Mouse (Mus musculus) E14TG2a.4 (cell line): ENCODE measurements around the gene Ralgds.
A peak's percentile ranks its signal among the peaks of the same experiment; 100 is the strongest.

Source experiments
- H3K27me3 ChIP-seq: 2 replicates; pipeline ENCODE4 v1.6.1; 2014; ENCODE audit warnings: low read length, control low read depth; ENCODE audit not compliant: insufficient read depth
- H3K36me3 ChIP-seq: 2 replicates; pipeline ENCODE4 v1.6.1; 2014; ENCODE audit warnings: low read length, control low read depth; ENCODE audit not compliant: insufficient read depth
- H3K4me1 ChIP-seq: replicated peaks from 2 replicates; pipeline ENCODE4 v1.6.1; 2014; ENCODE audit warnings: low read depth, low read length, control low read depth
- H3K4me3 ChIP-seq: replicated peaks from 2 replicates; pipeline ENCODE4 v1.5.1; 2014; ENCODE audit warnings: mild to moderate bottlenecking, low read length
- H3K9me3 ChIP-seq: 2 replicates; pipeline ENCODE4 v1.6.1; 2014; ENCODE audit warnings: low read length, control low read depth
- CTCF ChIP-seq: conservative IDR thresholded peaks from 2 replicates; pipeline ENCODE4 v1.5.1; 2014; ENCODE audit warnings: low read length
- NANOG ChIP-seq: IDR thresholded peaks from 2 replicates; pipeline ENCODE4 v1.6.1; 2014; ENCODE audit warnings: borderline replicate concordance, low read length, mixed read lengths
- POU5F1 ChIP-seq: IDR thresholded peaks from 2 replicates; pipeline ENCODE4 v1.6.1; 2014; ENCODE audit warnings: low read length, borderline replicate concordance

Gene Ralgds

GRCm38 (mm10) chr2:28582647-28583353, 69.9 kb downstream of the Ralgds start:
- H3K36me3 ChIP-seq = peaks cover 37% of the 10 kb centered on the region
- TF ChIP-seq NANOG = no peak
- TF ChIP-seq CTCF = no peak
- no peak for TF ChIP-seq POU5F1
- H3K4me3 ChIP-seq = peak overlapping the region; percentile 89
- peaks cover 2% of the 10 kb centered on the region; the same call in 1 of the 2 replicates for H3K27me3 ChIP-seq
- H3K4me1 ChIP-seq = peaks cover 26% of the 10 kb centered on the region
- no peaks in the 10 kb centered on the region for H3K9me3 ChIP-seq

GRCm38 (mm10) chr2:28583651-28584050, 70.7 kb downstream of the Ralgds start, which contains the start of gene Gtf3c5:
Gene Gtf3c5, minus strand, starts transcription at chr2:28583751.
- Histone ChIP-seq H3K27me3 (peaks cover 2% of the 10 kb centered on the region; the same call in 1 of the 2 replicates), H3K36me3 (peaks cover 28% of the 10 kb centered on the region), H3K9me3 (no peaks in the 10 kb centered on the region), H3K4me1 (peaks cover 26% of the 10 kb centered on the region), H3K4me3 (peak within 1 kb of the TSS; percentile 89)
- TF ChIP-seq NANOG (no peak), CTCF (no peak), POU5F1 (no peak)

- peaks cover 26% of the 10 kb centered on the region for H3K4me1 ChIP-seq
- H3K27me3 ChIP-seq = peaks cover 4% of the 10 kb centered on the region; the same call in 1 of the 2 replicates
- H3K9me3 ChIP-seq = no peaks in the 10 kb centered on the region
- H3K36me3 ChIP-seq = peaks cover 14% of the 10 kb centered on the region
- no peak for TF ChIP-seq NANOG
- TF ChIP-seq CTCF = peak; percentile 97
- H3K4me3 ChIP-seq = no peak overlapping the region
These were observed 72.2 kb downstream of the Ralgds start for GRCm38 (mm10) chr2:28585043-28585571.

GRCm38 (mm10) chr2:28585730-28586129, 72.8 kb downstream of the Ralgds start:
- H3K27me3 ChIP-seq = peaks cover 9% of the 10 kb centered on the region
- H3K9me3 ChIP-seq = no peaks in the 10 kb centered on the region
- TF ChIP-seq POU5F1 = no peak
- H3K36me3 ChIP-seq = peaks cover 8% of the 10 kb centered on the region
- H3K4me3 ChIP-seq = no peak overlapping the region
- peaks cover 26% of the 10 kb centered on the region for H3K4me1 ChIP-seq

GRCm38 (mm10) chr2:28588574-28588973, 75.6 kb downstream of the Ralgds start:
- TF ChIP-seq POU5F1 = no peak
- TF ChIP-seq CTCF = no peak
- no peak for TF ChIP-seq NANOG
- Histone ChIP-seq H3K4me3 (no peak overlapping the region), H3K36me3 (no peaks in the 10 kb centered on the region), H3K4me1 (peaks cover 13% of the 10 kb centered on the region), H3K27me3 (peaks cover 16% of the 10 kb centered on the region), H3K9me3 (no peaks in the 10 kb centered on the region)

- Histone ChIP-seq H3K27me3 (peaks cover 30% of the 10 kb centered on the region), H3K4me3 (no peak overlapping the region), H3K4me1 (peaks cover 12% of the 10 kb centered on the region), H3K36me3 (no peaks in the 10 kb centered on the region), H3K9me3 (no peaks in the 10 kb centered on the region)
- TF ChIP-seq NANOG (no peak), POU5F1 (no peak), CTCF (no peak)
These were observed 78.6 kb downstream of the Ralgds start for GRCm38 (mm10) chr2:28591479-28591878.

- H3K9me3 ChIP-seq = no peaks in the 10 kb centered on the region
These were observed 79.9 kb downstream of the Ralgds start for GRCm38 (mm10) chr2:28592809-28593208.

GRCm38 (mm10) chr2:28596021-28596420, 83.1 kb downstream of the Ralgds start:
- Histone ChIP-seq H3K4me3 (no peak overlapping the region), H3K9me3 (no peaks in the 10 kb centered on the region), H3K36me3 (no peaks in the 10 kb centered on the region), H3K4me1 (peaks cover 29% of the 10 kb centered on the region), H3K27me3 (peaks cover 50% of the 10 kb centered on the region)
- TF ChIP-seq POU5F1 (no peak), CTCF (no peak), NANOG (no peak)

More at GRCm38 (mm10) chr2:28592809-28593208, 79.9 kb downstream of the Ralgds start:
- Histone ChIP-seq H3K4me1 (peaks cover 17% of the 10 kb centered on the region), H3K27me3 (peaks cover 34% of the 10 kb centered on the region), H3K36me3 (no peaks in the 10 kb centered on the region), H3K4me3 (peak overlapping the region; percentile 52)
- TF ChIP-seq NANOG = no peak
- peak; percentile 96 for TF ChIP-seq CTCF
